Mouse (Mus musculus) adrenal gland (tissue): ENCODE data around the gene 1700125H20Rik.

ENCODE experiments used
- intact Hi-C: fragments of 180-260 bp; cut with DNase I; formaldehyde crosslinking; loops from one replicate; pipeline ENCODE4 v1.15.1; 2025

1700125H20Rik gene

DNA sequence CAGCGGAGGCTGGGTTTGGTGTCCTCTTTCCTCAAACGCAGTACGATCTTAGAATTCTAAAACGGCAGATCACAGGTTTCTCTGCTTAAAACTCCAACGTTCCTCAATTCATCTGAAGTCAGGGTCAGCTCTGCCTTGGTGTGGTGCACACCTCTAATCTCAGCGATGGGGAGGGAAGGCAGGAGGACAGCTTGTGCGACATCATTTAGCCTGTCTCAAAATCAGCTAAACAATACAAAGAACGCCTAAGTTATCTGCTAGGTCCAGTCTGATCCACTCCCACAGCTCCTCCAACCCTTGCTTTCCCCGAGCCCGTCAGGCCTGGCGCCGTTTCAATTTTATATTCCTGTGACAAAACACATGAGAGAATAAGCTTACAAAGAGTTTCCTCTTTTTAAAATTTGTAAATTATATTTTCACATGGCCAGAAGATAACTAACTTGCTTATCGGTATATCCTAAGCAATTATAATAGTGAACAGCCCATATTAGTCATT, 13.1 kb downstream of the 1700125H20Rik start:
- intact Hi-C loops = no loop called here

DNA sequence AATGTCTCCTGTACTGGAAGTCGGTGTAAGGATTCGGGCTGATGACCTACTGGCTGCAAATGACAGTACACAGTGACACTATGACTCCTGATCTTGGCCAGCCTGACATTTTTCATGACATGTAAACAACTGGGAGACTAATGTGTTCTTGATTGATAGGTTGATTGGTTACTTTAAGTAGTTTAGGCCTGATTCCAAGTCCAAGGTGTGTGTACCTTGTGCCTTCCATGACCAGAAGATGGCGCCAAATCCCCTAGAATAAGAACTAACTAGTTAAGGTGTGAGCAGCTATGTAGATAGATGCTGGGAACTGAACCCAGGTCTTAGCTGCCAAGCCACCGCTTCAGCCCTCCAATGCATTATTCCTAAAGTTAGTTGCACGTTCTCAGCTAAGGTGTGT, 13.9 kb downstream of the 1700125H20Rik start:
- intact Hi-C loops = no loop called here

DNA sequence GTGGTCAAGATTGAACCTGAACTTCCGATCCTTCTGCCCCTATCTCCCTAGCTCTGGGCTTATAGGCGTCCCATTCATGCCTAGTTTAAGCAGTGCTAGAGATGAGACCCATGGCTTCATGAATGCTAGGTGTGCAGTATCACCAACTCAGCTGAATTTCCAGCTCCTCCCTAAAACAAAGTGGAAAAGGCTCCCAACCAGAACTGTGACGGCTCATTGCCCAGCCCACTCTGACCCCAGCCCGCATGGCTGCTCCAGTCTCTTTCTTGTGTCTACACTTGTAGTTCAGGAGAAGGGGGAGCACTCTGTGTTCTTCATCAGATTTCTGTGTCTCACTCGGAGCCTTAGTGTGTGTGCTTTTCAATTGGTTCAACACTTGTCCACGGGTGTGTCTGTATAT, 14.6 kb downstream of the 1700125H20Rik start:
- intact Hi-C loops = loop anchor here (5.0 kb wide), 1 partner anchor 147 kb away; no protein-coding TSS in a partner anchor

DNA sequence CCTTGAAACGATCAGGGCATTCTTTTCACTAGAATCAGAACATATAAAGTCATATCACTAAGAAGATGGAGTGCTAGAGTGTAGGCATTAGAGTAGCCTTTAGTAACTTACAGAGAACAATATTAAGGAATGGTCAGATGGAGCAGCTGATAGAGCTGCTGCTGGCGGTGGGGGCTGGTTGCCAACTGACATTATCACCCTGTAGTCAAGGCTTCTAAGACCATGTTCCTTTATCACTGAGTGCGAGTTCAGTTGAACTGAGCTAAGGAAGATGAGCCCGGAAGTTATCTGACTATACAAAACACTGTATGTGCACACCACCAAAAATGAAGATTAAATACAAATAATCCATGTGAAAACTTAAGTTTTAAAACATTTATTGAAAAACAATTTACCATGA, 18.9 kb downstream of the 1700125H20Rik start:
- intact Hi-C loops = loop anchor here (5.0 kb wide), 1 partner anchor 143 kb away; no protein-coding TSS in a partner anchor

DNA sequence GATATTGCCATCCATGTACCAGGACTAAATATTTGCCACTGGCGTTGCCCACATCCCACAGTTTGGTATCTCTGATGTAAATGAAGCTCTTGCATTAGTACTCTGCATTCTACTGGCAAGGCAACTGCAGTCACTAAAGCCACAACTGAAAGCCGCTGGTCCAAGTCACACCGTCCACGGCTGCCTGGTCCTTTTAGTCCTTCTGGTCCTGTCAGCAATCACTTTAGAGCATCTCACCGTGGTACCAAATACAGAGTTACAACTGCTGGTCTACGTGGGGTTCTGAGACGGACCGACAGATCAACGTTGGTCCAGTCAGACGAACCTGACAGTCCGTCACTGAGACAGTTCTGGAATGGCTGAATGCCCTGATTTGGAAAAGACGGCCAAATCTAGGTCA, 20.5 kb downstream of the 1700125H20Rik start:
- intact Hi-C loops = no loop called here

DNA sequence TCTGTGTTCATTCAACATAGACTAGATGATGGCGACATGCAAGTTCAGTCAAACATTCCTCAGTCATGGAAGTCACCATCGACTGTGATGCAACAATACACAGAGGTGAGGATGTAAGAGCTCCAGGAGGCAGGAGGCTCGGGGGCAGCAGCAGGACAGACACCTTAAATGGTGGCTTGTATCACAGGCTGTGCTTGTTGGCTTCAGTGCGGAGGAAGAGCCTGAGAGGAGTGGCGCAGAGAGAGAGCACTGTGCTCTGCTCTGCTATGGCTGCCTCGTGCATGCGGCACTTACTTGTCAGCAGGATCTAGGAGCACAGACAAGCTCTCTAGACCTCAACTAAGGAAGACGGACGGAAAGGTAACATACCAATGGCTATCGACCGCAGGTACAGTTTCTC, 24.0 kb downstream of the 1700125H20Rik start:
- intact Hi-C loops = no loop called here

DNA sequence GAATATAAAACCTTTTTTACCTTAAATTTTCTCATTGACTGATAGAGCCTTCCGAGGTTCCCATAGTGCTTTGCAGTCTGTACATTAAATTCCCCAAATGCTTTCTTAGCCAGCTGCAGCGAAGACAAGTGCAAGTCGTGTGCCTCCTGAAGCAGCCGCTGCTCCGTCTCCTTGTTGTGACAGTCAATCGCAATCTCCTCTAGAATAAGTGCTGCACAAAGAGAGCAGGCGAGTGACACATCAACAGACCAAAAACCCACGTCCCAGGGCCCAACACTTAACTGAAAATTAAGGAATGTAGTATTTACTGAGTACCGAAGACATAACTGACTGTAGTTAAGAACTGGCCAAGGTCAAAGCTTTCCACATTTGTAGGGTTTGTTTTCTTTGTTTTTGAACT, 25.8 kb downstream of the 1700125H20Rik start:
- intact Hi-C loops = no loop called here

DNA sequence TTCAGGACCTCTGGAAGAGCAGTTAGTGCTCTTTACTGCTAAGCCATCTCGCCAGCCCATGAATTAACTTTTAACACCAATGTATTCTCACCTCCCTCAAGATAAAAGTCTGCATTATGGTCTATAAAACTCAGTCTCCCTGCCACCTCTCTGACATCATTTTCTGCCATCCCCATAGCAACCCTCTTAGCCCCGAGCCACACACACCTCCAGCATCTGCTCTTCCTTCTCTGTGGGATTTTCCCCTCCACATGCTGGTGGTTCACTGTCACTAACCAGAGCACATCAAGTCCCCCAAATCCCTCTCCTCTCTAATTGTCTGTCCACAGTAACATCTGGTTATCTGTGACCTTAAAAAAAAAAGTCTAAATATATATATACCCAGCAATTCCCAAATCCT, 28.7 kb downstream of the 1700125H20Rik start:
- intact Hi-C loops = no loop called here

DNA sequence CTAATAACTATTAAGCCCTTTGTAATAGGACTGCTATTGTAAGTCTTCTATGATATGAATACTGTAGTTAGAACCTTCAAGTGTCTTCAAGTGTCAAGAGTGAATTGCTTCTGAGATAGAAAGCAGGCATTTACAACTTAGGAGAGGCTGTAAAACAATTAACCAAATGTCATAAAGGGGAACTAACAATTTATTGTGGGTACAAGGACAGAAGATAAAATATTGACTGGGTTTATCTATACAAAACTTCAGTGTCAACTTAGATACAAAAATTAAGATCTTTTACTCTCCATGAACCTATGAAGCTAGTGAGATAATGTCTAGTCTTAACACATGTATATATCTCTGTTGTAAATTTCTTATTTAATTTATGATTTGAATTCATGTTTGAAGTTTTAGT, 36.0 kb downstream of the 1700125H20Rik start:
- intact Hi-C loops = no loop called here

DNA sequence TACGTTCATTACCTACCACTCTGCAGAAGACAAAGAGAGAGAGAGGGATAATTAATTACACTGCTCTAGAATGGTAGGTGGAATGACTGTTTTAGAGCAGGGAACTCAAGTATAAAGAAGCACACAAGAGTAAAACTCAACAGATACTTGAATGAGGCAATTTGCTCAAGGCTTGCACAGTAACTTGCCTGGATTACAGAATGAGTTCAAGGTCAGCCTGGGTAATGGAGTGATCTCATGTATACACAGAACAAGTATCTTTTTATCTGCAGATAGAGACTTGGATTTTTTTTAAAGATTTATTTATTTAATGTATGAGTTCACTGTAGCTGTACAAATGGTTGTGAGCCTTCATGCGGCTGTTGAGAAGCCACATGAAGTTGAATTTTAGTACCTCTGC, 40.9 kb downstream of the 1700125H20Rik start:
- intact Hi-C loops = no loop called here

DNA sequence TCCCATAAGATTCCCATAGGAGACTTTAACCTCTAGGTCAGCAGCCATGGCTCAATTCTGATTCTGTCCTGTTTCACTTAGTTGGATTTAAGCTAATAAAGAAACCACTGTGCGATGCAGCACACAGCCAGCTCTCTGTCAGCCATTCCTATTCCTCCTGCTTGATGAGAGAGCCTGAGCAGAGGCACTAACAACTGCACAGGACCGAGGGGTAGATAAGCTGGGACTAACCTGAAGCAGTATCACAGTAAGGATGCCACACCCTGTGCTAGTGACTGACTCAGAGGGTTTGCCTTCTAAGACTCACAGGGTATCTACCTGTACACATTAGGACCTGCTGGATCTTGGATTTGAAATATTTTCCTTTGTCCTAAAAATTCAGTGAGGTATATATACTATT, 43.0 kb downstream of the 1700125H20Rik start:
- intact Hi-C loops = no loop called here

DNA sequence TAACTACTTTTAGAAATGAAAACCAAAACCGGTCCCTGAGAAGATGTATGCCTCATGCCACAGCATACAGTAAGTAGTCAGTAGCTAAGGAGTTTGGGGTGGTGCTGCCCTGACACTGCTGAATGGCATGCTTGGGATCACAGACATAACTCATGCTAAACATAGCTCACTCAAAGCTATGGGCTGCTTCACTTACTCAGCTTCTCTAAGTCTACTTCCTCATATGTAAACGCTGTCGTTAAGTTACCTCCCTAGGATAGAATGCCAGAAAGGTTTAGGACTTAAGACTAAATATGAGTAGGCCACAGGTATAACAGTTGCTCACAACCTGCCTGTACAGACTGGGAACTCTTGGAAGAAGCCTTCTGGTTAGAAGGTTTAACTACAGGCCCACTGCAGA, 44.5 kb downstream of the 1700125H20Rik start:
- intact Hi-C loops = no loop called here

DNA sequence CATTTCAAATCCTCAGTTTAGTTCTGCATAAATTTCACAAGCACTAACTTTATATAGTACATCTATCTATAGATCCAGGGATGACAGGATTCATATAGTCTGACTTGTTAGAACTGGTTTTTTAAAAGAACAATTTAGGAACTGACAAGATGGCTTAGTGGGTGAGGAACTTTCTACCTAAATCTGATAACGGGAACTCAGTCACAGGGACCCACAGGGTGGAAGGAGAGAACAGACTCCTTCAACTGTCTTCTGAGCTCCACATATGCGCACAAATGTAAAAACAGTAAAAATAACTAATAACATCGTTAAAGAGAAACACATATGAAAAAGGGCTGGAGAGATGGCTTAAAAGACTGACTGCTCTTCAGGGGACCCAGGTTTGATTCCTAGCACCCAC, 48.8 kb downstream of the 1700125H20Rik start:
- intact Hi-C loops = no loop called here

DNA sequence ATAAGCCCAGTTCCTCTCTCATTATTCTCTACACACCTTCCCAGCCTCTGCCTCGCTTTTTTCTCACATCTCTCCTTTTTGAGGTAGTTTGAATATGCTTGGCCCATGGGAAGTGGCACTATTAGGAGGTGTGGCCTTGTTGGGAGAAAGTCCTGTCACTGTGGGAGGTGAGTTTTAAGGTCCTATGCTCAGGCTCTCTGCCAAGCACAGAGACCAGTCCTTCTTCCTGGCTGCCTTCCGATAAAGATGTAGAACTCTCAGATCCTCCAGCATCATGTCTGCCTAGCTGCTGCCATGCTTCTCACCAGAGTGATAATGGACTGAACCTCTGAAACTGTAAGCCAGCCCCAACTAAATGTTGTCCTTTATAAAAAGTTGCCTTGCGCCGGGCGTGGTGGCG, 52.4 kb downstream of the 1700125H20Rik start:
- intact Hi-C loops = no loop called here

DNA sequence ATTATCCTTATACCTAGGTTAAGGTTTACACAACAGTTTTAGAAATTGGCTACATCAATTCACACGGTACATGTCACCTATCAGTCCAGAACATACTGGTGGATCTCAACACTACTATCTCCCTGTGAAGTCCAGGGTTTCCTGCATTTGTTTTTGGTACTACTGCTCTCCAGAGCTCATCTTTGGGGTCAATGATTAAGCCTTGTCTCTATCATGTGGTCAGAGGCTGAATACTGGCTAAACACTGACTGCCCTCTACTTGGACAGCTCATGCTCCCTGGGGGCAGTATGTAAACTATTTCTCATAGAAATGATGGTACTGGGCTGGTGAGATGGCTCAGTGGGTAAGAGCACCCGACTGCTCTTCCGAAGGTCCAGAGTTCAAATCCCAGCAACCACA, 53.0 kb downstream of the 1700125H20Rik start:
- intact Hi-C loops = no loop called here
